Mouse (Mus musculus) megakaryocyte-erythroid progenitor cell, adult 5-6 weeks (primary cell): Measurements from ENCODE around the gene Tsen54. TPM values are rescaled to one million over a fixed set of nuclear protein-coding genes. Genes with fewer than 3 reads are reported as not detected.

ENCODE experiments used
- ATAC-seq: replicated peaks from 2 replicates; pipeline ENCODE4 v1.8.0; 2016; ENCODE audit warnings: mild to moderate bottlenecking, inconsistent platforms; ENCODE audit not compliant: severe bottlenecking, poor library complexity, low FRiP score, low TSS enrichment
- total RNA-seq, 2 experiments: library from RNA; stranded (forward) in 1 of 2; stranded (reverse) in 1 of 2; fragments of 200-1000, 215-1000 nt in 1 of 2; fragments of >200 nt in 1 of 2; fragmentation: Nextera tagmentation in 1 of 2; gene quantifications; 2 replicates each; pipeline ENCODE4 v1.2.3; 2014 to 2017

Tsen54 gene
- total RNA-seq, 2 experiments from 2014 or later, result 17.1 to 32.6 TPM

DNA sequence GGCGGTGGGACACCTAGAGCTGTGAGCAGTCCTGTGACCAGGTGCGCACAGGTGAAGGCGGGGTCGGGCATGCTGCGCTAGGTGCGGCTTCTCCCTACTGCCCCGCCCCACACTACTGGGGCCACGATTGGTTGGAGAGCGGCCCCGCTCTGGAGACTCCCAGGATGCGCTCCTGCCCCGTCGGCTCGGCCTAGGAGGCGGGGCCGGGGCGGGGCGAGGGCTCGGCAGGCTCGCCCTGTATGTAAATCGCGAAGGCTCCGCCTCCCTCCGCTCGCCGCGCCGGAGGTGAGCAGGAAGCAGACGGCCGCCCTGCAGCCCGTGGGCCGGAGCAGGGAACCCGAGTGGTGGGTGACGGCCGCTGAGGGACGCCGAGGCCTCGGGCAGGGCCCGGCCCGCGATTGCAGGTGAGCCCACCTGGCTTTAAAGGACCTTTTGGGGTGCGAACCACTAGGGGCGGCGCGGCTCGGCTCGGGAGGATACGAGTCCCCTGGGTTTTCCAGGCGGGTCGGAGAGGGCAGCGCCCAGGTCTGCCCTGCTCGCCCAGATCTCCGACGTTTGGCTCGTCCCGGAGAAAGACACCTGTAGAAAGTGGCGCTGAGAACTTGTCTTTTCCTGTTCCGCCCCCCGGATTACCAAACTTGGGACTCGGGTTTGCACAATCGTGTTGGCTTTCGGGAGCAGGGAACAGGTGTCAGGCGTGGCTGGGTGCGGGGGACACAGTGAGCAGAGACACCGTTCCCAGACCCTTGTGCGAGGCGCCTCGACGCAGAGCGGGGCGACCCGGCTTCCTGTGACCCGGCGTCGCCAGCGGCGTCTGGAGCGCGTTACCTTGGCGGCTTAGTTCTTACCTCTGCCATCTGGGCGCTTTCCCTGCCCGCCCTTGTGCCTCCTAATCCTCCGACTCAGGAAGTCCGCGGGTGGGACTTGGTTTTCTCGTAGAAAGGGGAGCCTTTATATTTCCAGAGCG, 9.5 kb downstream of the Tsen54 start, which contains the start of gene Llgl2:
TSS of gene Llgl2 (plus strand) at position 276 of the 967 bp plus-strand sequence.
- ATAC-seq, result peak; percentile 89

GRCm38 (mm10) chr11:115824813-115825212, 10.3 kb downstream of the Tsen54 start:
- no peak for ATAC-seq

GRCm38 (mm10) chr11:115826487-115826886, 12.0 kb downstream of the Tsen54 start:
- ATAC-seq, result no peak

- no peak for ATAC-seq
Observed at GRCm38 (mm10) chr11:115827624-115828023, 13.1 kb downstream of the Tsen54 start.

- ATAC-seq, result no peak
Observed at GRCm38 (mm10) chr11:115829036-115829435, 14.5 kb downstream of the Tsen54 start.

- ATAC-seq, result no peak
Observed at GRCm38 (mm10) chr11:115830550-115831325, 16.2 kb downstream of the Tsen54 start.

DNA sequence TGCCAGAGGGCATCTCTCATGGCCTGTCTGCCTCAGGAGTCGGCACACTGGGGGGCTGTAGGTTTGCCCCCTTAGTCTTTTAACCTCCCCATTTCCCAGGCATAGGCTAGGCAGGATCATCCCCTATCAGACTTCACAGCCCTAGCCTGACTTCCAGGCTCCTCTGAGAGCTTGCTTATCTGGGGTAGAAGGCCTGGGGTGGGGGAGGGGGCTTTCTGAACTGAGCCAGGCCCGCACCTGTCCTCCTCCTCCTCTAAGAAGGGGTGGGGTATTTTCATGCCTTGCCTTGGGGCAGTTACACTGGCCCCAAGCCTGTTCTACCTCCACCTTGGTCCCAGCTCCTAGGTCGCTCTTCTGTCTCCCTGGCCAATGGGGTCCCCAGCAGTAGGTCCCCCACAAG, 17.0 kb downstream of the Tsen54 start:
- 0 out of 2 replicates have a peak, but pooled peaks have one; percentile 29 for ATAC-seq

GRCm38 (mm10) chr11:115832064-115832463, 17.5 kb downstream of the Tsen54 start:
- ATAC-seq, result no peak

- no peak for ATAC-seq
Observed at GRCm38 (mm10) chr11:115832523-115832922, 18.0 kb downstream of the Tsen54 start.

- ATAC-seq, result no peak
Observed at GRCm38 (mm10) chr11:115833021-115833513, 18.5 kb downstream of the Tsen54 start.

DNA sequence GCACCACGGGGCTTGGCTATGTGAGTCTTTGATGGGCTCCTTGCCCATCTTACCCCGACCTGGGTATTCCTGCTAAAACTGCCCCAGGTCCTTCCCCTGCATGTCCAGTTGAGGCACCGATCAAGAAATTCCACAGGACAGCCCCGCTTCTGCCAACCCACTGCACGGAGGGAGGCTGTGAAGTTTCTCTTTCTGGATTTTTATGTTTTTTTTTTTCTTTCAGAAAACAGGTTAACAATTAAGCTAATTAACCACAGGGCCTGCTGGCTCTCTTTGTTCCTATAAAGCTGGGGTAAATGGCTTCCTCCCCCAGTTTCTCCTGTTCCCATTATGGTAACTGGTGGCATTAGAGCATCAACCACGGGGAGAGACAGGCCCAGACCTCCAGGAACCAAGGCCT, 19.5 kb downstream of the Tsen54 start:
- ATAC-seq, result no peak

GRCm38 (mm10) chr11:115836656-115837395, 22.3 kb downstream of the Tsen54 start:
- ATAC-seq, result peak; percentile 28

- ATAC-seq, result no peak
Observed at GRCm38 (mm10) chr11:115837606-115838345, 23.3 kb downstream of the Tsen54 start.

DNA sequence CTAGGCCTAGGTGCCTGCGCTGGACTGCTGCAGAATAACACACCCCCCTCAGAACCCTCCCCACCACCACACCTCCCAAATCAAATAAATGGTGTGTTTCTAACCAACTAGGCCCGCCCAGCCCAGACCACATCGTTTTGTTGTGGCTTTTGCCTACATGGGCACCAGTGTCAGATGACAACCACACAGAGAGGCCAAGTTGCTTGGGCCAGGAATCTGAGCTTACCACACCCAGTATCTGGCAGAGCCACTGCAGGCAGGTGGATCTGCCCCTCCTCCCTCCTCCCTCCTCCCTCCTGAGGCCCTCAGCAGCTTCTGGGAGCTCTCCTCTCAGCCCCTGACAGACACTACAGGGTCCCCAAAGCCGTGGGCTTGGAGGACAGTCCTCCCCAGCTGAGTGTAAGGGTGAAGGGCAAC, 24.4 kb downstream of the Tsen54 start:
- peak; percentile 58 for ATAC-seq

- no peak for ATAC-seq
Observed at GRCm38 (mm10) chr11:115839732-115840131, 25.2 kb downstream of the Tsen54 start.

GRCm38 (mm10) chr11:115841044-115841443, 26.5 kb downstream of the Tsen54 start:
- no peak for ATAC-seq

GRCm38 (mm10) chr11:115841961-115842550, 27.5 kb downstream of the Tsen54 start:
- ATAC-seq, result peak; percentile 92

GRCm38 (mm10) chr11:115843141-115843890, 28.8 kb downstream of the Tsen54 start:
- no peak for ATAC-seq
